Mouse (Mus musculus) limb, embryonic 10.5 days (tissue): ENCODE results near the gene Tnfrsf13c. TPM values are rescaled to one million over a fixed set of nuclear protein-coding genes. Genes with fewer than 3 reads are reported as not detected.

Experiments used
- DNase-seq: peaks from one replicate; pipeline ENCODE4 v3.0.0-alpha.2; 2017; ENCODE audit warnings: low spot score
- H3K27ac ChIP-seq: fragments of 300-500 bp; sonication (generic); 2 replicates; pipeline ENCODE4 v1.5.1; 2016; ENCODE audit warnings: mild to moderate bottlenecking
- H3K27me3 ChIP-seq: fragments of 300-500 bp; sonication (generic); 2 replicates; pipeline ENCODE4 v1.6.1; 2016; ENCODE audit warnings: low read depth, mild to moderate bottlenecking; ENCODE audit not compliant: poor library complexity, severe bottlenecking
- H3K36me3 ChIP-seq: fragments of 300-500 bp; sonication (generic); 2 replicates; pipeline ENCODE4 v1.6.1; 2016; ENCODE audit warnings: mild to moderate bottlenecking, moderate library complexity
- H3K4me1 ChIP-seq: fragments of 300-500 bp; sonication (generic); 2 replicates; pipeline ENCODE4 v1.6.1; 2016
- H3K4me3 ChIP-seq: fragments of 300-500 bp; sonication (generic); 2 replicates; pipeline ENCODE4 v1.5.1; 2016; ENCODE audit warnings: mild to moderate bottlenecking, moderate library complexity
- H3K9me3 ChIP-seq: fragments of 300-500 bp; sonication (generic); replicated peaks from 2 replicates; pipeline ENCODE4 v1.6.1; 2016; ENCODE audit warnings: mild to moderate bottlenecking
- WGBS: fragments of 180-500 bp; shearing (Covaris S2); methylation state at CpG from one replicate; pipeline ENCODE4 v1.1.7; 2016; 5-methylcytosine and 5-hydroxymethylcytosine counted together
- microRNA counts: library from miRNA; unstranded; fragments of <30 nt; microRNA quantifications from one replicate; lab custom pipeline; 2017
- microRNA-seq: library from miRNA; unstranded; fragments of <30 nt; microRNA quantifications from one replicate; pipeline ENCODE4, GENCODE M21; 2017
- polyA plus RNA-seq: library from polyadenylated mRNA; unstranded; fragments of >200 nt; fragmentation: Nextera tagmentation; extraction: Ambion mirVana; gene quantifications from 2 replicates; pipeline ENCODE4 v1.2.1, GENCODE M21; 2016

Tnfrsf13c gene
- polyA plus RNA-seq, 1 experiment from 2014 or later, result 0.33 TPM

DNA sequence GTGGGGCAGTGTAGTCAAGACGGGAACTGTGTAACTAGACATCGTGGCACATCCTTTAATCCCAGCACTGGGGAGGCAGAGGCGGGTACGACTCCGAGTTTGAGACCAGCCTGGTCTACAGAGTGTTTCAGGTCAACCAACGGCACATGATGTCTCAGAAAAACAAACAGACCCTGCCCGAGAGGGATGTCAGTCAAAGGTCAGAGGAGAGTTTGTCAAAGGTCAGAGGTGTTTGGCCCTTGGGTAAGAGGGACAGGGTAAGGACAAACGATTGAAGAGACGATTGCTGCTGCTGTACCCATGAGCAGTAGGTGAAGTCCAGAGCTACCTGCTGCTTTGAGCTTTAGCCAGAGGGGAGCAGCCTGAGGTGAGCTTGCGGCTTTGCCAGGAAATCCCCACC lies 40.6 kb downstream of the Tnfrsf13c start:
- peaks cover 4% of the 10 kb centered on the region; the same call in 1 of the 2 replicates for H3K9me3 ChIP-seq
- H3K27ac ChIP-seq, result no peak overlapping the region
- 79% methylated on average over 10 of the region's 10 CpGs for WGBS
- H3K4me3 ChIP-seq, result no peak overlapping the region
- H3K4me1 ChIP-seq, result no peaks in the 10 kb centered on the region
- peaks cover 100% of the 10 kb centered on the region for H3K36me3 ChIP-seq
- H3K27me3 ChIP-seq, result no peaks in the 10 kb centered on the region
- no peak for DNase-seq

DNA sequence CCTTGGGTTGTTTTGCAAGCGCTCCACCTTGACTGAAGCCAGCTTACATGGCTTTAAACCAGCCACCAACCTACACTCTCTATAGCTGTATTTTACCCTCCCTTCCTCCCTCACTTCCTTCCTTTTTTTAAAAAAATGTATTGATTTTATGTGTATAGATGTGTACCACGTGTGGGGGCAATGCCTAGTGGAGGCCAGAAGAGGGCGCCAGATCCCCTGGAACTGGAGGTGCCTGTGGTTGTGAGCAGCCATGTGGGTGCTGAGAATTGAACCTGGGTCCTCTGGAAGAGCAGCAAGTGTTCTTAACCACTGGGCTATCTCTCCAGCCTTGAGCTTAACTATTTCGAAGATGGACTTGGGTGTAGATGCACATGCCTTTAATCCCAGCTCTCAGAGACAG lies 41.9 kb downstream of the Tnfrsf13c start:
- DNase-seq, result no peak
- Histone ChIP-seq H3K4me3 (no peak overlapping the region), H3K9me3 (peaks cover 4% of the 10 kb centered on the region; the same call in 1 of the 2 replicates), H3K36me3 (peaks cover 100% of the 10 kb centered on the region), H3K27ac (no peak overlapping the region), H3K4me1 (no peaks in the 10 kb centered on the region), H3K27me3 (no peaks in the 10 kb centered on the region)
- WGBS, result 95% methylated on average over 4 of the region's 4 CpGs

DNA sequence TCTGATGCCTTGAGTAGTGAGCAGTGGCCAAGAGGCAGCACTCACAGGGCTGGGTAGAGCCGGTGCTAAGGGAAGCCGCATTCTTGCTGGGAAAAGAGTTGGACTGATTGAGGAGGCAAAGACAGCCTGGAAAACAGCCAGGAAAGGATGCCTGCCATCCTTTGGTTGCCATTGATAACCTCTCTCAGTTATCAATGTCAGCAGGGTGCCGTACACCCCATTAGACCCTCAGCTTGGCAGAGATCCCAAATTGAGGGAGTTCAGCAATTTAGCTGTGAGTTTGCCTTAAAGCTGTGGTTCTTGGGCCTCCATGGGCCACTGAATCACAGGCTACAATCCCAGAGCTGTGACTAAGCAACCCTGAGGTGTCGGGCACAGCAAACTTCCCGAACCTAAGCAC lies 43.0 kb downstream of the Tnfrsf13c start:
- H3K4me3 ChIP-seq, result no peak overlapping the region
- no peak for DNase-seq
- H3K9me3 ChIP-seq, result peaks cover 4% of the 10 kb centered on the region; the same call in 1 of the 2 replicates
- H3K4me1 ChIP-seq, result no peaks in the 10 kb centered on the region
- H3K36me3 ChIP-seq, result peaks cover 100% of the 10 kb centered on the region
- 96% methylated on average over 5 of the region's 5 CpGs for WGBS
- H3K27me3 ChIP-seq, result no peaks in the 10 kb centered on the region
- no peak overlapping the region for H3K27ac ChIP-seq

DNA sequence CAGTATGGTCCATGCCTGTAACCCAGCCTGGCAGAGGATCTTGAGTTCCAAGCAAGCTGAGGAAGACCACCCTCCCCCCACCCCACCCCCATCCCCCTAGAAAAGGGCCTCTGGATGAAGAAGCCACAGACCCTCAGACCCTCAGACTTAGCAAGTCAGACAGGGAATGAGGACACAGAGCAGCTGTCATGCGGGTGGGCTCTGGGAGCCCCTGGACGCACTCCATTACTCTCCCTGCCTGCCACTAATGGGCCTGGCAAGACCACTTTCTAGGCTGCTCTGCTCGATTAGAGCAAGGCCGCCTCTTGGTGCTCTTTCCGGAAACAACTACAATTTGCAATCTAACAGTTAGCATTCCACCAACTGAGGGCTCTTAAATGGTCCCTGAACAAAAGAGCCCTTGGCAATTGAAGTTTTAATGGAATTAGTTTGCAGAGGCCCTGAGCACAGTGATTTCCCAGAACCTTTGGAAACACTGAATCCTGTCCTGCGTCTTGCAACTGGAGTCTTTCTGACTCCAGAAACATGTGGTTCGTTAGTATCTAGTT lies 46.4 kb downstream of the Tnfrsf13c start:
- 83% methylated on average over 7 of the region's 7 CpGs for WGBS
- Histone ChIP-seq H3K27me3 (no peaks in the 10 kb centered on the region), H3K4me1 (no peaks in the 10 kb centered on the region), H3K4me3 (no peak overlapping the region), H3K36me3 (peaks cover 99% of the 10 kb centered on the region), H3K9me3 (peaks cover 4% of the 10 kb centered on the region; the same call in 1 of the 2 replicates), H3K27ac (no peak overlapping the region)
- no peak for DNase-seq

DNA sequence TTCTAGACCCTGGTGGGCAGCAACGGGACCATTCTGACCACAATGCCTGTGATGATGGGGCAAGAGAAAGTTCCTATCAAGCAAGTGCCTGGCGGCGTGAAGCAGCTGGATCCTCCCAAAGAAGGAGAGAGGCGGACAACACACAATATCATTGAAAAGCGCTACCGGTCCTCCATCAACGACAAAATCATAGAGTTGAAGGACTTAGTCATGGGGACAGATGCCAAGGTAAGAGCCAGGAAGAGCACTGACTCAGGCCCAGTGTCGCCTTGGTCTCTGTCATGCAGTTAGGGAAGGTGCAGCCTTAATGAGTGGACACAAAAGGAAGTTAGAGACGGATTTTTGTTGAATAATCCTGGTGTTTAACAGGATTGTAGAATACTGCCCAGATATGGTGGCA lies 49.1 kb downstream of the Tnfrsf13c start:
- Histone ChIP-seq H3K4me3 (no peak overlapping the region), H3K27ac (no peak overlapping the region), H3K4me1 (no peaks in the 10 kb centered on the region), H3K27me3 (no peaks in the 10 kb centered on the region), H3K36me3 (peaks cover 99% of the 10 kb centered on the region), H3K9me3 (no peaks in the 10 kb centered on the region)
- no peak for DNase-seq
- 96% methylated on average over 9 of the region's 9 CpGs for WGBS

DNA sequence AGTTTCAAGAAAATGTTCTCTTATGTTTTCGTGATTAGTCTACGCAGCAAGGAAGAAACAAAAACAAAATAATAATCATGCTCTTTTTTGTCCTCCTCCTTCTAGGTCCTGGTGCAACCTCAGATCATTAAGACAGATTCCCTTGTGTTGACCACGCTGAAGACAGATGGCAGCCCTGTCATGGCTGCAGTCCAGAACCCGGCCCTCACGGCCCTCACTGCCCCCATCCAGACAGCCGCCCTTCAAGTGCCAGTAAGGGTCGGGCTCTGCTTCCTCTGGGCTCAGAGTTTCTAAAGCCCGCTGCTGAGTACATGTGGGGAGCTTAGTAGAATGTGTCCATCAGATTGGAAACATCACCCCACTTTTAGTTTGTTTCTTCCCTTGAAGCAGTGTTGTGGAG lies 51.5 kb downstream of the Tnfrsf13c start:
- DNase-seq, result no peak
- no peaks in the 10 kb centered on the region for H3K27me3 ChIP-seq
- no peaks in the 10 kb centered on the region for H3K9me3 ChIP-seq
- no peak overlapping the region for H3K27ac ChIP-seq
- WGBS, result 92% methylated on average over 8 of the region's 8 CpGs
- peaks cover 3% of the 10 kb centered on the region for H3K4me1 ChIP-seq
- peaks cover 81% of the 10 kb centered on the region for H3K36me3 ChIP-seq
- H3K4me3 ChIP-seq, result no peak overlapping the region

MicroRNAs encoded within 50 kb of the gene (microRNA counts, 519-probe panel; counts per million panel counts)
- microRNA mmu-miR-33 (lab: Ali Mortazavi, UCI), result 3,026 counts per million, percentile 74 among the panel's probes with 10 or more counts

Small RNA genes within 50 kb of the gene (microRNA-seq; reads per million reads assigned to microRNA genes)
- 60.4 reads per million, percentile 43 among the genes with 10 or more reads in this experiment for gene Mir33

Other genes starting within 250 kb of the Tnfrsf13c start
- not detected in 2 replicates for gene 1700029P11Rik, start 243.8 kb downstream of the Tnfrsf13c start, polyA plus RNA-seq
- 112 and 113 TPM in 2 replicates for gene Xrcc6, start 236.5 kb downstream of the Tnfrsf13c start, polyA plus RNA-seq
- gene Desi1, start 190.5 kb downstream of the Tnfrsf13c start, polyA plus RNA-seq, result 33.7 and 40.3 TPM in 2 replicates
- gene Snu13, start 176.8 kb downstream of the Tnfrsf13c start, polyA plus RNA-seq, result 379 and 421 TPM in 2 replicates
- gene 4930407I10Rik, start 165.2 kb downstream of the Tnfrsf13c start, polyA plus RNA-seq, result not detected in 2 replicates
- not detected in 2 replicates for gene Mei1, start 154.4 kb downstream of the Tnfrsf13c start, polyA plus RNA-seq
- 22.8 and 23.6 TPM in 2 replicates for gene Ccdc134, start 96.4 kb downstream of the Tnfrsf13c start, polyA plus RNA-seq
- 182 and 190 TPM in 2 replicates for gene Srebf2, start 77.2 kb downstream of the Tnfrsf13c start, polyA plus RNA-seq
- gene Shisa8, start 11.6 kb downstream of the Tnfrsf13c start, polyA plus RNA-seq, result 0.15 TPM in 1 of 2 replicates, not detected in the other
- 83.9 and 86.0 TPM in 2 replicates for gene Cenpm, start 20.4 kb upstream of the Tnfrsf13c start, polyA plus RNA-seq
- gene 1500009C09Rik, start 28.0 kb upstream of the Tnfrsf13c start, polyA plus RNA-seq, result not detected in 2 replicates
- gene Sept3, start 50.5 kb upstream of the Tnfrsf13c start, polyA plus RNA-seq, result 32.9 and 41.5 TPM in 2 replicates
- 0.16 and 0.38 TPM in 2 replicates for gene Wbp2nl, start 74.6 kb upstream of the Tnfrsf13c start, polyA plus RNA-seq
- 19.0 and 29.2 TPM in 2 replicates for gene Naga, start 114.6 kb upstream of the Tnfrsf13c start, polyA plus RNA-seq
- 5.4 and 7.4 TPM in 2 replicates for gene Pheta2, start 114.6 kb upstream of the Tnfrsf13c start, polyA plus RNA-seq
- gene Smdt1, start 114.6 kb upstream of the Tnfrsf13c start, polyA plus RNA-seq, result 211 and 212 TPM in 2 replicates
- 243 and 262 TPM in 2 replicates for gene Ndufa6, start 130.0 kb upstream of the Tnfrsf13c start, polyA plus RNA-seq
- 0.80 and 2.9 TPM in 2 replicates for gene Cyp2d22, start 155.9 kb upstream of the Tnfrsf13c start, polyA plus RNA-seq
- not detected in 2 replicates for gene Cyp2d11, start 169.7 kb upstream of the Tnfrsf13c start, polyA plus RNA-seq
- gene Cyp2d10, start 182.8 kb upstream of the Tnfrsf13c start, polyA plus RNA-seq, result not detected in 2 replicates
- not detected in 2 replicates for gene Cyp2d9, start 209.1 kb upstream of the Tnfrsf13c start, polyA plus RNA-seq